Mouse (Mus musculus) C2C12 (cell line): ENCODE measurements around the gene Adamts9.

Experiments used
- CEBPB ChIP-seq: IDR thresholded peaks from one replicate; pipeline ENCODE4 v1.6.1; 2011; ENCODE audit warnings: low read depth, mild to moderate bottlenecking, control low read depth, moderate library complexity
- CTCF ChIP-seq: IDR thresholded peaks from one replicate; pipeline ENCODE4 v1.5.1; 2011; ENCODE audit not compliant: control insufficient read depth, insufficient read depth, insufficient read length
- FOSL1 ChIP-seq: IDR thresholded peaks from one replicate; pipeline ENCODE4 v1.8.0; 2011; ENCODE audit warnings: mild to moderate bottlenecking, low read length; ENCODE audit not compliant: poor library complexity, insufficient read depth, severe bottlenecking
- MAX ChIP-seq: IDR thresholded peaks from one replicate; pipeline ENCODE4 v1.6.1; 2011; ENCODE audit warnings: mild to moderate bottlenecking, control low read depth
- MYOD1 ChIP-seq: IDR thresholded peaks from one replicate; pipeline ENCODE4 v1.6.1; 2011; ENCODE audit warnings: low read depth; ENCODE audit not compliant: control insufficient read depth, insufficient read length
- MYOG ChIP-seq: IDR thresholded peaks from one replicate; pipeline ENCODE4 v1.6.1; 2011; ENCODE audit not compliant: control insufficient read depth, insufficient read length; ENCODE audit errors: extremely low read depth
- USF1 ChIP-seq: IDR thresholded peaks from one replicate; pipeline ENCODE4 v1.6.1; 2011; ENCODE audit warnings: low read depth, mild to moderate bottlenecking, control low read depth, moderate library complexity

GRCm38 (mm10) chr6:92784782-92785181, 158.5 kb downstream of the Adamts9 start:
- no peak for TF ChIP-seq CEBPB
- no peak for TF ChIP-seq MYOG
- TF ChIP-seq CTCF, result peak; percentile 15
- TF ChIP-seq MYOD1, result no peak
- no peak for TF ChIP-seq MAX
- TF ChIP-seq USF1, result no peak
- TF ChIP-seq FOSL1, result no peak
